Mouse (Mus musculus): ENCODE measurements at regions not wholly inside any gene's neighbourhood (a gene's known extent, or its start where the extent isn't known, plus 50 kb on each side); places are given as distances from the start of the nearest gene placed in this dataset.
A peak's percentile ranks its signal among the peaks of the same experiment; 100 is the strongest.

- no peak for DNase-seq
Observed at GRCm38 (mm10) chr3:36743399-36743798, 53.4 kb upstream of the Trpc3 start.

DNA sequence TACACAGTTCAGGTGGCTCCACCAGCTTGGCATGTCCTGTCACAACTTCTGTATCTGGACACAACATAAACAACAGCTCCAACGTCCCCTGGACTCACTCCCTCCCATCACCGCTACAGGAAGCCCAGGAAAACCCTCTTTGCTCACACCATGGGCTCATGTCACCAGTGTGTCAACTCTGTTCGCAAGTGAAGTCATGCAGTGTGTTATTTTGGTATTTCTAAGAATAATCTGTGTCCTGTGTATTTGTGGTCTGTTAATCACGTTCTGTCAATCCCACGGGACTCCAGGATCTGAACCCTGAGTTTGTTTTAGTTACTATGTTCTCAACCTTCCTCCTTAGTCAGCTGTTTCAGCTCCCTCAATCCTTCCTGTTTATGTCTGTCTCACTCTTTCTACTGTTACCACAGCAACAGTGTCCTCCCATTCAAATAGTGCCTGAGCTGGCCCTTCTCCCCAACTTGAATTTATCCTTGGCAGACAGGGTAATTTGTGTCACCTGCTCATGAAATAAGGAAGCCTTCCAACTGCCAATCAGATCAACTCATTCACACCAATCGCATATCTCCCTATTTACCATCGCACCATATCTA is 64.5 kb upstream of the Trpc3 start:
- no peak for DNase-seq

DNA sequence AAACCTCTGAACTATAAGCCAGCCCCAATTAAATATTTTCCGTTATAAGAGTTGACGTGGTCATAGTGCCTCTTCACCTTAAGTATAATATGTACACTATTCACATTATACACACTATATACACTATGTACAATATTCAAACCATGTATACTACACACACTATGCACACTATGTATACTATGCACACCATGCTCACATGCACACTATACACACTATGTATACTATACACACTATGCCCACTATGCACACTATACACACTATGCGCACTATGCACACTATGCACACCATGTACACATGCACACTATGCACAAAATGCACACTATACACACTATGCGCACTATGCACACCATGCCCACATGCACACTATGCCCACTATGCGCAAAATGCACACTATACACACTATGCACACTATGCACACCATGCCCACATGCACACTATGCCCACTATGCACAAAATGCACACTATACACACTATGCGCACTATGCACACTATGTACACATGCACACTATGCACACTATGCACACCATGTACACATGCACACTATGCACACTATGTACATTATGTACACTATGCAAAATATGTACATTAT is 72.2 kb upstream of the Trpc3 start:
- DNase-seq, result no peak

DNA sequence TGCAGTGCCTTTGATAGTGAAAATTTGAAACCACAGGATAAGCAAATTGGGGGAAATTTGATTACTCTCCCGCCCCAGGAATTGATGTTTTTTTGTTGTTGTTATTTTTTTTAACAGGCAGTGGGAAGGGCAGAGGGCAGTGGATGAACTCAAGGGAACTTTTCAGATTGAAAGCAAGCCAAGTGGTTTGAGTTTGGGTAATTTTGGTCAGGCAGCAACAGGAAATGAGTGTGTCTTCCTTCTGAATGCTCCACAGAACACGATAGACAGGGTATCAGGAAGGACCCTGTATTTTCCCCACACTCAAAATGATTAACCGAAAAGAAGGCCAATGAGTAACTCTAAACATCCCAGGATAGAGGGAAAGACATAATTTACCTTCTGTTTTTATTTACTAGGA is 72.9 kb upstream of the Trpc3 start:
- DNase-seq, result no peak

- peak; percentile 17 for DNase-seq
Observed at GRCm38 (mm10) chr3:36764741-36765140, 74.8 kb upstream of the Trpc3 start.

GRCm38 (mm10) chr3:36770096-36770495 is 80.1 kb upstream of the Trpc3 start:
- no peak for DNase-seq

- DNase-seq, result no peak
Observed at GRCm38 (mm10) chr3:36771011-36771410, 81.0 kb upstream of the Trpc3 start.

- no peak for DNase-seq
Observed at GRCm38 (mm10) chr3:36774023-36774422, 84.1 kb upstream of the Trpc3 start.

GRCm38 (mm10) chr3:36778448-36778847 is 84.5 kb upstream of the 4932438A13Rik start:
- no peak for DNase-seq

GRCm38 (mm10) chr3:36786581-36786980 is 76.3 kb upstream of the 4932438A13Rik start:
- DNase-seq, result no peak

GRCm38 (mm10) chr3:36790245-36790644 is 72.7 kb upstream of the 4932438A13Rik start:
- DNase-seq, result no peak

DNA sequence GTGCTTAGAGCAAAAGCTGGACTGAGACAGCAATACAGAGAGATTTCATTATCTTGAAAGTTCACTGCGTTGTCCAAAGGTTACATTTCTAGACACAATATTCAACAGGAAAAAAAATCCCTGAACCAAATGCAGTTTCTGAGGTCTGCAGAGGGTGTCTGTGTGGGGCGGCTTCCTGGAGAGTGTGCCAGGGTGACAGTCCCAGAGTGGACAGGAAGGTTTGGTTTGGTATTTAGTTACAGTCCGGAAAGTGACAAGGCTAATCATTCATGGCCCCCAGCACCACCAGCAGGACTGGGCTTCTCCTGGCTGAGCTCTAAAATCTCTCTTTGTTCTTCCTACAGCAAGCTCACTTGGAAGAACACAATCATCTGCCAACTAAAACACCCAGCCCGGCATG is 65.9 kb upstream of the 4932438A13Rik start:
- DNase-seq, result no peak

- no peak for DNase-seq
Observed at GRCm38 (mm10) chr3:36798160-36798823, 64.6 kb upstream of the 4932438A13Rik start.

DNA sequence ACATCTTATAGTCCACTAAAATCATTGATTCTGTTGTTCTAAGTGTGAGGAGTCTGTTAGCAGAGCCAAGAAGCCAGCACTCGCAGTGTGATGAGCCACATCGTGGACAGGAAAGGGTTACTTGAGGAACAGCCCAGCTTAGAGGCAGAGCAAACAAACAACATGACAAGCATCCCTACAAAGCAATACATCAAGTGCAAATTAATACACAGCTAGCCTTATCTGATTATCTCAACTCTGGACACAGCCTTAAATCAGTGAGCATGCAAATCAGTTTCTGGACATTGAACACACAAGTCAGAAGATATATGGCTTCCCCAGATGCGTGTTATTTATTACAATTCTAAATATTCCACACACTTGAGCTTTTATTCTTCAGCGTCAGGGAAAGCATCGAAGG is 52.4 kb upstream of the 4932438A13Rik start:
- no peak for DNase-seq
